Mouse (Mus musculus) hindbrain, embryonic 15.5 days (tissue): ENCODE data around the gene Uprt. TPM values are rescaled to one million over a fixed set of nuclear protein-coding genes. Genes with fewer than 3 reads are reported as not detected.

ENCODE experiments used
- ATAC-seq: fragments of 200-750 bp; cut with Nextera tagmentation; 2 replicates; pipeline ENCODE4 v1.8.0; 2017; ENCODE audit warnings: low read depth, moderate number of reproducible peaks, moderate TSS enrichment; ENCODE audit not compliant: low FRiP score
- H3K27ac ChIP-seq: fragments of 300-500 bp; sonication (generic); replicated peaks from 2 replicates; pipeline ENCODE4 v1.5.1; 2015; ENCODE audit warnings: mild to moderate bottlenecking, inconsistent platforms
- H3K27me3 ChIP-seq: fragments of 300-500 bp; sonication (generic); 2 replicates; pipeline ENCODE4 v1.6.1; 2015; ENCODE audit warnings: control low read depth, inconsistent platforms
- H3K36me3 ChIP-seq: fragments of 300-500 bp; sonication (generic); 2 replicates; pipeline ENCODE4 v1.6.1; 2015; ENCODE audit warnings: control low read depth, inconsistent platforms
- H3K4me1 ChIP-seq: fragments of 300-500 bp; sonication (generic); replicated peaks from 2 replicates; pipeline ENCODE4 v1.6.1; 2015; ENCODE audit warnings: control low read depth, inconsistent platforms
- H3K4me2 ChIP-seq: fragments of 300-500 bp; sonication (generic); 2 replicates; pipeline ENCODE4 v1.6.1; 2015; ENCODE audit warnings: moderate library complexity, mild to moderate bottlenecking, inconsistent platforms
- H3K4me3 ChIP-seq: fragments of 300-500 bp; sonication (generic); 2 replicates; pipeline ENCODE4 v1.5.1; 2015; ENCODE audit warnings: mild to moderate bottlenecking, inconsistent platforms
- H3K9ac ChIP-seq: fragments of 300-500 bp; sonication (generic); 2 replicates; pipeline ENCODE4 v1.6.1; 2015; ENCODE audit warnings: inconsistent platforms
- H3K9me3 ChIP-seq: fragments of 300-500 bp; sonication (generic); 2 replicates; pipeline ENCODE4 v1.6.1; 2016; ENCODE audit warnings: control low read depth, inconsistent platforms
- WGBS: fragments of 180-500 bp; shearing (Covaris S2); methylation state at CpG from one replicate; pipeline ENCODE4 v1.1.7; 2015; 5-methylcytosine and 5-hydroxymethylcytosine counted together
- polyA plus RNA-seq: library from polyadenylated mRNA; unstranded; fragments of >200 nt; fragmentation: Nextera tagmentation; extraction: Ambion mirVana; gene quantifications from 2 replicates; pipeline ENCODE4 v1.2.1, GENCODE M21; 2015

Gene Uprt
- 1.9 and 2.3 TPM in 2 replicates for polyA plus RNA-seq

DNA sequence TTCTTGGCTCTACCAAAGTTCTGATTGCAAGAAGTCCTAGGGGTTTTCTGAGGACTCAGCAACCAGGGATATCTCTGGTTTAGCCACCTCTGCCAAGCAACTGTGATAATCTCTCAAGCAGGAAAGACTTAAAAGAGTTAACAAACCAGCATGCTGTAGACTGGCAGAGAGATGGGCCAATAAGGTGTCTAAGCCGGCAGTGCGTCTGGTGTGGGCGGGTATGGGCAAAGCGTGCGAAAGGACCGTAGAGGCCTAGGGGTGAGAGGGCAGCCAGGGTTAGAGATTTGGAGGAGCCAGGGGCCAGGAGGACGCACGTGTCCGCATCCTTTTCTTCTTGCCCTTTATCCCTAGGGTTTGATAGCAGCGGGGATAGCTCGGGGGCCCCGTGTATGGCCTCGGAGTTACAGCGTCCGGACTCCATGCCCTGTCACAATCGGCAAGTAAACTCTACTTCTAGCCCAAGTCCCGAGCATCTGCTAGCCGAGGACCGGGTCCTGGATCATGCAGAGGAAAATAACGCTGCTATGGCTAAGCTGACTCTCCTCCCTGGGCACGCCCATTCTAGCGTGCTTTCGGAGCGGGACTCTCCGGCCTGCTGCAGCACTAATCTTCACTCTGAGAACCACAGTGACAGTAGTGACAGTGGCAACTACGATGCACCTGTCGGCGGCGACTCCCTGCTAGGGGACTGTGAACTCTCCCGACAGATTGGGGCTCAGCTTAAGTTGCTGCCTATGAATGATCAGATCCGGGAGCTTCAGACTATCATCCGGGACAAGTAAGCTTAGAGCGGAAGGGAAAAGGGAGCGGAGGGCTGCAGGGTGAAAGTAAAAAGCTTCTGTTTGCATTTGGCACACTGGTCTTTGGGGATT, at the start of gene Uprt:
Uprt (plus strand) TSS at position 247 of the 872 bp plus-strand sequence.
- 0 out of 2 replicates have a peak, but pooled peaks cover 3% of the 10 kb centered on the region for H3K27me3 ChIP-seq
- H3K36me3 ChIP-seq, result no peaks in the 10 kb centered on the region
- peak within 1 kb of the TSS; percentile 52 for H3K9ac ChIP-seq
- peak within 1 kb of the TSS; percentile 48 for H3K4me3 ChIP-seq
- peak within 1 kb of the TSS; percentile 73 for H3K27ac ChIP-seq
- H3K4me1 ChIP-seq, result no peaks in the 10 kb centered on the region; the same call in none of the 2 replicates
- no peaks in the 10 kb centered on the region for H3K9me3 ChIP-seq
- peak; percentile 99 for ATAC-seq
- 26% methylated on average over 33 of the region's 34 CpGs for WGBS
- peak within 1 kb of the TSS; percentile 57 for H3K4me2 ChIP-seq

DNA sequence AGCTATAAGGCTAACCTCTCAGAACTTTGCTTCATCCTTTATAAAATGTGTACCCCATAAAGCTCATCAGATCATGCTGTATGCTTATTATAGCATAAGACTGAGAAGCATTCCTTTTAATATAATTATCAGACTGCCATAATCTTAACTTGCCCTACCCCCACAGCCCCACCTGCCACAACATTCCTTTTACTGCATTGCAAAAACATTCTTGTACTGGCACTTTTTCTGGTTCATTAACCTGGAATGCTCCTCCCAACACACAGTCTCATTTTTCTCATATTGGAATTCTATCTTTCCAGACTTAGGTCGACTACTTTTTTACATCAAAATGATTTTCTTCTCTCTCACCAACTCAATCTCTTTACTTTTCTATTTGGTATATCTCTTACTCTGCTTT, 49.2 kb upstream of the Uprt start:
- Histone ChIP-seq H3K27ac (no peak overlapping the region), H3K4me1 (no peaks in the 10 kb centered on the region), H3K9ac (no peak overlapping the region), H3K36me3 (no peaks in the 10 kb centered on the region), H3K9me3 (no peaks in the 10 kb centered on the region), H3K4me3 (no peak overlapping the region), H3K4me2 (no peak overlapping the region), H3K27me3 (0 out of 2 replicates have a peak, but pooled peaks cover 9% of the 10 kb centered on the region)
- 41% methylated on average over 1 of the region's 1 CpGs for WGBS
- ATAC-seq, result no peak

DNA sequence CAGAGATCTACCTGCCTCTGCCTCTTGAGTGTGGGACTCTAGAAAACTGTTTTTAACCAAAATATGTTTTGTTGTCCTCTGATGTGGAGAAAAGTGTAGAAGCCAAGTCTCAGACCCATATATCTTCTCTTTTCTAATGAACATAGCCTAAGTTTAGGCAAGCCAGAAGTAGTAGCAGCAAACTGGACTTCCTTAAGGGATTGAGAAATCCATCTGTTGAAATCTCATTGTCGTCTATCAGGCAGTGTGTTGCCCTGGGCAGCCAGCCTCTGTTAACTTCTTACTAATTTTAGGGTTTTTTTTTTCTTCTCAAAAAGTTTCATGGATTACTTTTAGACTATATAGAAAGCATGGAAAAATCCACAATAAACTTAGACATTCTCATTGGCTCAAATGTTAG, 30.2 kb upstream of the Uprt start:
- no peaks in the 10 kb centered on the region for H3K36me3 ChIP-seq
- WGBS, result 90% methylated on average over 1 of the region's 1 CpGs

DNA sequence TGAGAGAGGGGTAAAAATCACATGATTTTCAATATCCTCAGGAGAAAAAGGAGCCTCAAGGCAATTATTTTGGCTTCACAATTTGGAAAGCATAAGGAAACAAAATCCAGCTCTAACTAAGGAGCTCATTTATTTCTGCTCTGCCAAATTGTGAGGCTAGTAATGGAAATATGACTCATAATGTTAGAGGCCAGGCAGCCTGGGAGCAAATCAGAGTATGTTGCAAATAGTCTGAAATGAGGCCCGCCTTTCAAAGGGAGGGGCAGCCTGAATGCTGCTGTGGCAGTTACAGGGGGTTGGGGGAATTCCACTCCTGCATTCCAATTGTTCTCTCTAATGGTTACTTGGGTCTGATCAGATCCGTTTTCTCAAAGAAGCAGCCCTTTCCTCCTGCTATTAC, 20.9 kb upstream of the Uprt start:
- H3K4me1 ChIP-seq, result no peaks in the 10 kb centered on the region
- no peaks in the 10 kb centered on the region for H3K27me3 ChIP-seq
- no peak for ATAC-seq
- 29% methylated on average over 2 of the region's 2 CpGs for WGBS
- H3K27ac ChIP-seq, result no peak overlapping the region
- H3K4me2 ChIP-seq, result no peak overlapping the region
- H3K9me3 ChIP-seq, result no peaks in the 10 kb centered on the region
- no peak overlapping the region for H3K4me3 ChIP-seq
- no peaks in the 10 kb centered on the region for H3K36me3 ChIP-seq
- H3K9ac ChIP-seq, result no peak overlapping the region

More for the DNA sequence above, 30.2 kb upstream of the Uprt start:
- Histone ChIP-seq H3K27me3 (peaks cover 10% of the 10 kb centered on the region; the same call in 1 of the 2 replicates), H3K4me2 (no peak overlapping the region), H3K4me3 (no peak overlapping the region), H3K9ac (no peak overlapping the region), H3K27ac (no peak overlapping the region), H3K4me1 (no peaks in the 10 kb centered on the region), H3K9me3 (no peaks in the 10 kb centered on the region)
- ATAC-seq, result no peak

DNA sequence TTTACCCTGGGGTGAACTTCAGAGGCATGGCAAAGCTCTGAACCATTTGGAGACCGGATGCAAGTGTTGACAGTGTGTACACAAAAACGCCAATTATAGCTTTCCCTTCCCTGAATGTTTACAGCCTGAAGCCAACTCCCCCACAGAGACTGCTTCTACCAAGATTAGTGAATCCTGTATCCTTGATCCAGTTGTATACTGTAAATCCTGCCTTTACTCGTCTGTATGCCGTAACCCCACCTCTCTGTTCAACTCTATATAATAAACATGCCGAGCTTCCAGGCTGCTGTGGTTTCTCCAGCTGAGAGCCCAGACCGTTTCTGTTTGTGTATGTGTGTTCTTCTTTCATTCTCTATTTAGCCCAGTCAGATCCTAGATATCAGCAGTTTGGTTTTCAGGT, 18.2 kb upstream of the Uprt start:
- Histone ChIP-seq H3K4me1 (no peaks in the 10 kb centered on the region), H3K27ac (no peak overlapping the region), H3K4me2 (no peak overlapping the region), H3K9me3 (no peaks in the 10 kb centered on the region), H3K4me3 (no peak overlapping the region), H3K27me3 (no peaks in the 10 kb centered on the region), H3K36me3 (no peaks in the 10 kb centered on the region), H3K9ac (no peak overlapping the region)
- no peak for ATAC-seq
- WGBS, result 76% methylated on average over 6 of the region's 6 CpGs

DNA sequence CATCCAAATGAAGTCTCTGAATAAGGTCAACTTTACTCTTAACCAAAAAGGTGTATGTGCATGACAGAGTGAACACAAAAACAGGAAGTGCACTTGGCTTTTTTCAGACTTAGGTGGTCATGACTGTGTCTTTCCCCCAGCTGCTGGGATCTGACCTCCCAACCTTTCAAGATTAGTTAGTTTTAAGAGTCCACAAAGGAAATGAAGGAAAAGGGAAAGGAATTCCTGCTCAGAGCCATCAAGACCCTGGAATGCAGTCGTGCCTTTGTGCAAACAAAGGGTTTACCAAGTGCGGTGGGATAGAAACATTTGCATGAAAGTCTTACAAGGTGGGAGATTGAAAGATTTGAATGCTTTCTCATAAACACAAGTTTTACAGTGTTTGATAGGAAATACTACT, 4.6 kb upstream of the Uprt start:
- 20% methylated on average over 2 of the region's 2 CpGs for WGBS
- Histone ChIP-seq H3K4me3 (no peak overlapping the region), H3K27ac (no peak overlapping the region)

DNA sequence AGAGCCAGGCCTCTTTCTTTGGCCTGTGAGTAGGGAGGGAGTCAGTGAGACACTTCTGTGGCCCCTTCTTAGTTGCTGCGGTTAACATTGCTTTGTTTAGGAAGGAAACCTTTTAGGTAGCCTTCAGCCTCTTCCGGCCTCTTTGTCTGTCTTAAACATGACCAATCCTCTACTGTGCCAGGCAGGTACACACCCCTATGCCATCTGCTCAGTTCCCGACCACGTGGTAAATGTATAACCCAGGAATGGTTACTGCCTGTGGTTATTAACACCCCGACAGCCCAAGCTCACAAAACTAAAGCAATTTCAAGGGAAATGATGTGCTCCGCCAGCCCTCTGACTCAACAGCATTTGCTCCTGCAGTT, 808 bp downstream of the Uprt start:
- no peaks in the 10 kb centered on the region; the same call in none of the 2 replicates for H3K4me1 ChIP-seq
- peak overlapping the region; percentile 48 for H3K4me3 ChIP-seq
- 21% methylated on average over 6 of the region's 6 CpGs for WGBS
- H3K4me2 ChIP-seq, result peak overlapping the region; percentile 57
- H3K36me3 ChIP-seq, result no peaks in the 10 kb centered on the region
- 0 out of 2 replicates have a peak, but pooled peaks cover 3% of the 10 kb centered on the region for H3K27me3 ChIP-seq
- no peaks in the 10 kb centered on the region for H3K9me3 ChIP-seq
- ATAC-seq, result peak; percentile 78
- H3K9ac ChIP-seq, result peak overlapping the region; percentile 52
- peak overlapping the region; percentile 73 for H3K27ac ChIP-seq

More for the DNA sequence above, 4.6 kb upstream of the Uprt start:
- ATAC-seq, result no peak
- H3K27me3 ChIP-seq, result peaks cover 6% of the 10 kb centered on the region; the same call in 1 of the 2 replicates
- H3K9me3 ChIP-seq, result no peaks in the 10 kb centered on the region
- no peak overlapping the region for H3K4me2 ChIP-seq
- no peaks in the 10 kb centered on the region; the same call in 1 of the 2 replicates for H3K4me1 ChIP-seq
- no peaks in the 10 kb centered on the region for H3K36me3 ChIP-seq
- H3K9ac ChIP-seq, result no peak overlapping the region

DNA sequence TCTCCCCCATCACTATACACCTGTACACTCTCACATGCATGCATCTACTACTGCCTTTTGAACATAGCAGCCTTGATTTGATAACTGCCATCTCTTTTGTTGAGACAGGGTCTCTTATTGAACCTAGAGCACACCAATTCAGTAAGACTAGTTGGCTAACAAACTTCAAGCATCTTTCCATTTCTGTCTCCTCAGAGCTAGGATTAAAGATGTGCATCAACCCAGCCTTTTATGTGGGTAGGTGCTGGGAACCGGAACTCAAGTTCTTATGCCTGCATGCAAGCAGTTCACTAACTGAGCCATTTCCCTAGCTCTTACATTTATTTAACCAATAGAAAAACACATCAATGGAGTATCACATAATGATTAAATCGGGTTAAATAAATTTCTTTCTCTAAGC, 3.0 kb downstream of the Uprt start:
- Histone ChIP-seq H3K4me2 (no peak overlapping the region), H3K36me3 (no peaks in the 10 kb centered on the region), H3K4me1 (no peaks in the 10 kb centered on the region; the same call in none of the 2 replicates), H3K9me3 (no peaks in the 10 kb centered on the region), H3K27ac (no peak overlapping the region), H3K9ac (no peak overlapping the region), H3K27me3 (0 out of 2 replicates have a peak, but pooled peaks cover 3% of the 10 kb centered on the region), H3K4me3 (no peak overlapping the region)
- ATAC-seq, result no peak
- WGBS, result 87% methylated on average over 2 of the region's 2 CpGs

DNA sequence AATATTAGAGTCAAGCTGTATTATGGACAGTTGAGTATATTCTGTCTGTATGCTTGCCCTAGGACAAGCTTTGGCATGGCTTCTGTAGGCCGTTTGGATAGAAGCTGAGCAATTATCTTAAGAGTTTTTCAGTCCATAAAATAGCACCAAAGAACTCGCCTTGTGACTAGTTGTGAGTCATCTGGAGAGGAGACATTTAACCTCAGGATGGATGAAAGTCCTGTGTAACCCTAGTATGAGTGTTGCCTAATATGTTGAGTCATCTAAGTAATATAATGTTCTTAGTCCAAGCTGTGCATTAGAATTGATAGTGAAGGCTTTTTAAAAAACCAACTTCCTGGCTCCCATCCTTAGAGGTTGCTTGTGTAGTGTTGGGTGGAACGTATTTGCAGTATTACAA, 5.4 kb downstream of the Uprt start:
- H3K27ac ChIP-seq, result no peak overlapping the region
- H3K4me3 ChIP-seq, result no peak overlapping the region
- 80% methylated on average over 3 of the region's 3 CpGs for WGBS
- no peaks in the 10 kb centered on the region; the same call in 1 of the 2 replicates for H3K4me1 ChIP-seq
- no peak for ATAC-seq
- no peak overlapping the region for H3K9ac ChIP-seq
- 0 out of 2 replicates have a peak, but pooled peaks cover 3% of the 10 kb centered on the region for H3K27me3 ChIP-seq
- H3K9me3 ChIP-seq, result no peaks in the 10 kb centered on the region
- no peaks in the 10 kb centered on the region for H3K36me3 ChIP-seq
- no peak overlapping the region for H3K4me2 ChIP-seq

DNA sequence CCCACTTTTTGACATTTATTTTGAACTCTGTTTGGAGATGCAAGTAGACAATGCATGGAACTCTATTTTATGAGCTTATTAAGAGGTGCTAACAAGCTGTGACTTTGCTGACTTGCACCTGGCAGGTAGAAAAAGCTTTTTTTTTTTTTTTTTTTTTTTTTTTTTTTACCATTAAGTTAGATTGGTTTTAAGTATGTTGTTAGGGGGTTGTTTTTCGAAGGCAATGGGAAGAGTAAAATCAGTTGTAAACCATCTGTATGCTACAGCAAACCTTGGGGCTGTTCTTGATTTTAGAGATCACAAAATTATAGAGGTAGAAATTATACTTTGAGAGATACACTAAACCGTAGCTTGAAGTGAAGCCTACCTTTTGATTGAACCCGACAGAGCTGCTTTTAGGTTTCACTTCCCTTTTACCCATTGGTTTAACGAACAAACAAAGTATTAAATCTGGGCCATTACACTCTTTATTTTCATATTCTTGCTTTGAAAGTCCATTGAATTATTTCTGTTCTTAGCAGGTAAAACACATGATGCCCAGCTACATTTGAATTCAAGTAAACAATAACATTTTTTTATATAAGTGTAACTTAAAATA, 6.4 kb downstream of the Uprt start:
- Histone ChIP-seq H3K4me3 (no peak overlapping the region), H3K36me3 (no peaks in the 10 kb centered on the region), H3K9ac (no peak overlapping the region), H3K4me1 (no peaks in the 10 kb centered on the region; the same call in 1 of the 2 replicates), H3K4me2 (no peak overlapping the region), H3K9me3 (no peaks in the 10 kb centered on the region), H3K27me3 (0 out of 2 replicates have a peak, but pooled peaks cover 3% of the 10 kb centered on the region), H3K27ac (no peak overlapping the region)
- 86% methylated on average over 4 of the region's 4 CpGs for WGBS
- no peak for ATAC-seq

DNA sequence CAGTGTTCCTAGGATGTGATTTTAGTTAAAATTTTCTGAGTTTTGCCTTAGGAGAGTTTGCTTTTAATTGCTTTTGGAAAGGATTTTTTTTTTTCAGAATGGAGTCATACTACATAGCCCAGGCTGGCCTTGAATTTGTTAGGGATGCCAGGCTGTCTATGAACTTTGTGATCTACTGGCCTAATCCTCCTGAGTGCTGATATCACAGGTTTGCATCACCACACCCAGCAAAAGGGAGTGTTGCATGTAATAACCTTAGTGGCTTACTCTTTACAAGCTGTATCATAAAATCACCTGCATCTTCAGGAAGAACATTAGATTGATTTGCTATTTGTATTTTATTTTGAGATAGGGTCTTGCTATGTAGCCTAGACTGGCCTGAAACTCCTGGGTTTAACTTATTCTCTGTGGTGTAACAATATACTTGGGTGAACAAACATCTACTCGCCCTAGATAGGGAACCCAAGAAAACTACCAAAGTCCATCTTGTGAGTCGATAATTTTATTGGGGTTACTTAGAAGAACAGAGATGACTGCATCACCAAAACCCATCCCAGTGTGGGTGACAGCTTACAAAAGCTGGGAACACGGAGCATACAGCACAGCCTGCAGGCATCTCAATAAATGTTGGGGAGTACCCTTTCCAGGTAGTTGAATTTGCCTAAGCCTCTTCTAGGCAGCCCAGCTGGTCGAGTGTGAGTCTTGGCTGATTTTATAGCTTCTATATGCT, 7.2 kb downstream of the Uprt start:
- Histone ChIP-seq H3K9ac (no peak overlapping the region), H3K4me3 (no peak overlapping the region), H3K36me3 (no peaks in the 10 kb centered on the region), H3K4me1 (no peaks in the 10 kb centered on the region; the same call in 1 of the 2 replicates), H3K27ac (no peak overlapping the region), H3K9me3 (no peaks in the 10 kb centered on the region), H3K27me3 (no peaks in the 10 kb centered on the region), H3K4me2 (no peak overlapping the region)
- ATAC-seq, result no peak
- WGBS, result 66% methylated on average over 4 of the region's 4 CpGs
